Mouse (Mus musculus) MEL (cell line): Measurements from ENCODE around the gene Cox17. TPM values are rescaled to one million over a fixed set of nuclear protein-coding genes. Genes with fewer than 3 reads are reported as not detected.
"Not testable (repeated sequence)": the region's sequence is repeated elsewhere in the genome, so short reads cannot be mapped to it uniquely, and the experiment has no call there.

ENCODE experiments used
- DNase-seq: peaks from one replicate; pipeline ENCODE4 v3.0.0; 2011; ENCODE audit warnings: low read depth, low spot score
- H3K27ac ChIP-seq: 2 replicates; pipeline ENCODE4 v1.5.1; 2012; ENCODE audit warnings: low read depth, mild to moderate bottlenecking, control low read depth, low read length, moderate library complexity; ENCODE audit not compliant: control insufficient read depth
- H3K27me3 ChIP-seq, 2 experiments: fragments of 150-350 bp in 1 of 2; sonication (generic) in 1 of 2; 2 replicates each; pipeline ENCODE4 v1.6.1; 2012; ENCODE audit warnings: low read length in 2 of 2, mild to moderate bottlenecking in 2 of 2, improper control_type of control experiment in 1 of 2, moderate library complexity in 1 of 2; ENCODE audit not compliant: insufficient read depth in 2 of 2, control insufficient read depth in 1 of 2
- H3K36me3 ChIP-seq, 2 experiments: 2 replicates each; pipeline ENCODE4 v1.6.1; 2012 to 2014; ENCODE audit warnings: low read length in 2 of 2, improper control_type of control experiment in 1 of 2, inconsistent platforms in 1 of 2, mild to moderate bottlenecking in 1 of 2; ENCODE audit not compliant: insufficient read depth in 2 of 2, control insufficient read depth in 1 of 2
- H3K4me1 ChIP-seq, 2 experiments: fragments of 150-350 bp in 1 of 2; sonication (generic) in 1 of 2; 2 replicates each; pipeline ENCODE4 v1.6.1; 2012; ENCODE audit warnings: low read length in 2 of 2, improper control_type of control experiment in 1 of 2, mild to moderate bottlenecking in 1 of 2; ENCODE audit not compliant: insufficient read depth in 2 of 2, control insufficient read depth in 1 of 2
- H3K4me3 ChIP-seq, 2 experiments: fragments of 150-350 bp in 1 of 2; sonication (generic) in 1 of 2; 2 replicates each; pipeline ENCODE4 v1.5.1; 2012; ENCODE audit warnings: low read depth in 2 of 2, low read length in 2 of 2, mild to moderate bottlenecking in 2 of 2, moderate library complexity in 2 of 2, control low read depth in 1 of 2, improper control_type of control experiment in 1 of 2; ENCODE audit not compliant: control insufficient read depth in 1 of 2, insufficient read depth in 1 of 2
- H3K79me2 ChIP-seq: 2 replicates; pipeline ENCODE4 v1.6.1; 2012; ENCODE audit warnings: mild to moderate bottlenecking, low read length, moderate library complexity; ENCODE audit not compliant: control insufficient read depth, poor library complexity, insufficient read depth
- H3K9ac ChIP-seq: 2 replicates; pipeline ENCODE4 v1.6.1; 2012; ENCODE audit warnings: low read depth, mild to moderate bottlenecking, control low read depth, low read length, moderate library complexity; ENCODE audit not compliant: control insufficient read depth, poor library complexity, severe bottlenecking
- H3K9me3 ChIP-seq: fragments of 150-350 bp; sonication (generic); replicated peaks from 2 replicates; pipeline ENCODE4 v1.6.1; 2012; ENCODE audit warnings: mild to moderate bottlenecking, low read length, improper control_type of control experiment, moderate library complexity; ENCODE audit not compliant: insufficient read depth
- CTCF ChIP-seq, 3 experiments: IDR thresholded peaks in 2 of 3; conservative IDR thresholded peaks in 1 of 3; 2 replicates each; pipeline ENCODE4 v1.5.1; 2011 to 2012; ENCODE audit warnings: low read length in 3 of 3, low read depth in 2 of 3, mild to moderate bottlenecking in 2 of 3, improper control_type of control experiment in 1 of 3, inconsistent platforms in 1 of 3, mixed read lengths in 1 of 3, moderate library complexity in 1 of 3; ENCODE audit not compliant: control insufficient read depth in 1 of 3, insufficient read depth in 1 of 3, poor library complexity in 1 of 3, severe bottlenecking in 1 of 3
- JUND ChIP-seq: IDR thresholded peaks from 2 replicates; pipeline ENCODE4 v1.6.1; 2011; ENCODE audit warnings: low read depth, mild to moderate bottlenecking, improper control_type of control experiment, low read length
- MEF2A ChIP-seq: IDR thresholded peaks from 2 replicates; pipeline ENCODE4 v1.6.1; 2014; ENCODE audit warnings: low read depth, mild to moderate bottlenecking, inconsistent platforms, low read length, improper control_type of control experiment; ENCODE audit not compliant: poor library complexity, insufficient replicate concordance, severe bottlenecking; ENCODE audit errors: extremely low read depth
- MYC ChIP-seq: IDR thresholded peaks from 2 replicates; pipeline ENCODE4 v1.6.1; 2011; ENCODE audit warnings: low read depth, mild to moderate bottlenecking, low read length, improper control_type of control experiment, moderate library complexity
- NELFE ChIP-seq: IDR thresholded peaks from 2 replicates; pipeline ENCODE4 v1.6.1; 2011; ENCODE audit warnings: low read depth, low read length, improper control_type of control experiment
- POLR2A ChIP-seq, 2 experiments: IDR thresholded peaks; 2 replicates each; pipeline ENCODE4 v1.6.1; 2011 to 2012; ENCODE audit warnings: low read length in 2 of 2, mild to moderate bottlenecking in 2 of 2, control low read depth in 1 of 2, improper control_type of control experiment in 1 of 2, low read depth in 1 of 2, moderate library complexity in 1 of 2; ENCODE audit not compliant: control insufficient read depth in 1 of 2, insufficient read depth in 1 of 2, poor library complexity in 1 of 2
- POLR2AphosphoS2 ChIP-seq: IDR thresholded peaks from 2 replicates; pipeline ENCODE4 v1.6.1; 2011; ENCODE audit warnings: low read length, improper control_type of control experiment
- POLR2AphosphoS5 ChIP-seq: IDR thresholded peaks from 2 replicates; pipeline ENCODE4 v1.6.1; 2012; ENCODE audit warnings: low read depth, borderline replicate concordance, mild to moderate bottlenecking, inconsistent platforms, low read length, moderate library complexity, mixed read lengths
- RAD21 ChIP-seq: IDR thresholded peaks from 2 replicates; pipeline ENCODE4 v1.6.1; 2011; ENCODE audit warnings: mild to moderate bottlenecking, low read depth, low read length, improper control_type of control experiment
- SMC3 ChIP-seq: IDR thresholded peaks from 2 replicates; pipeline ENCODE4 v1.6.1; 2011; ENCODE audit warnings: low read depth, low read length, improper control_type of control experiment
- TAL1 ChIP-seq: IDR thresholded peaks from 2 replicates; pipeline ENCODE4 v1.6.1; 2012; ENCODE audit warnings: mild to moderate bottlenecking, inconsistent platforms, low read length, moderate library complexity, mixed read lengths
- UBTF ChIP-seq: IDR thresholded peaks from 2 replicates; pipeline ENCODE4 v1.6.1; 2012; ENCODE audit warnings: low read depth, mild to moderate bottlenecking, inconsistent platforms, low read length, improper control_type of control experiment, moderate library complexity, borderline replicate concordance; ENCODE audit not compliant: insufficient read depth
- ZC3H11A ChIP-seq: IDR thresholded peaks from 2 replicates; pipeline ENCODE4 v1.6.1; 2012; ENCODE audit warnings: low read depth, mild to moderate bottlenecking, inconsistent platforms, low read length, improper control_type of control experiment
- ZNF384 ChIP-seq: IDR thresholded peaks from 2 replicates; pipeline ENCODE4 v1.6.1; 2012; ENCODE audit warnings: low read depth, mild to moderate bottlenecking, inconsistent platforms, low read length, improper control_type of control experiment
- polyA plus RNA-seq, 2 experiments: library from polyadenylated mRNA; stranded (reverse) in 1 of 2; unstranded in 1 of 2; fragments of >175 nt in 1 of 2; fragments of >200 nt in 1 of 2; gene quantifications; 2 replicates each; pipeline versions ENCODE4 v1.2.1 to v1.2.4; 2012; ENCODE audit warnings: low replicate concordance in 2 of 2, low read depth in 1 of 2; ENCODE audit not compliant: insufficient read length in 2 of 2, insufficient read depth in 1 of 2, missing spikeins in 1 of 2
- total RNA-seq: library from RNA; depleted of rRNA; stranded (reverse); fragments of 300-350 nt; gene quantifications from 2 replicates; pipeline ENCODE4 v1.2.3, GENCODE M21; 2012

The Cox17 gene
- total and polyA plus RNA-seq, 3 experiments = 269 to 295 TPM; not detected in 1

DNA sequence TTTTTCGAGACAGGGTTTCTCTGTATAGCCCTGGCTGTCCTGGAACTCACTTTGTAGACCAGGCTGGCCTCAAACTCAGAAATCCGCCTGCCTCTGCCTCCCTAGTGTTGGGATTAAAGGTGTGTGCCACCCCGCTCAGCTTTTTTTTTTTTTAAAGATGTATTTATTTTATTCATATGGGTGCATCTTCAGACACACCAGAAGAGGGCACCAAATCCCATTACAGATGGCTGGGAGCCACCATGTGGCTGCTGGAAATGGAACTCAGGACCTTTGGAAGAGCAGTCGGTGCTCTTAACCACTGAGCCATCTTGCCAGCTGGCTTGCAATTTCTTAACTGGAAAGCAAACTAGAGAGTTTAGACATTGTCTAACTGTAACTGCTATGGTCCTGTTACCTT lies 8.7 kb upstream of the Cox17 start:
- H3K9ac ChIP-seq, DNase-seq, H3K36me3 ChIP-seq, H3K27ac ChIP-seq, H3K79me2 ChIP-seq, H3K9me3 ChIP-seq, H3K4me1 ChIP-seq, H3K4me3 ChIP-seq, H3K27me3 ChIP-seq: not testable (repeated sequence)
- peak; percentile 32 for TF ChIP-seq SMC3
- peak; percentile 32 for TF ChIP-seq RAD21
- peak; percentile 13 to 39 (median 26); a peak in 4 of 6 replicates for TF ChIP-seq CTCF (IDR thresholded peaks at IDR 0.05 in 2 of 3, conservative IDR thresholded peaks at IDR 0.05 in 1 of 3; ENCODE audit: control insufficient read depth in 1 of 3, insufficient read depth in 1 of 3, low read depth in 2 of 3, low read length in 3 of 3, poor library complexity in 1 of 3, severe bottlenecking in 1 of 3)
- TF ChIP-seq ZNF384 = peak; percentile 82
- TF ChIP-seq ZC3H11A = peak; percentile 47; the same call in 1 of the 2 replicates

- Histone ChIP-seq H3K36me3 (peaks cover 0 to 10% of the 10 kb centered on the region in 2 experiments; a peak in 2 of 4 replicates), H3K4me1 (peaks cover 0 to 5% of the 10 kb centered on the region in 2 experiments; a peak in 2 of 4 replicates), H3K4me3 (no peak within 1 kb of the TSS), H3K9me3 (no peaks in the 10 kb centered on the region), H3K27ac (no peak within 1 kb of the TSS), H3K9ac (no peak within 1 kb of the TSS), H3K27me3 (peaks cover 0 to 2% of the 10 kb centered on the region in 2 experiments; a peak in 1 of 4 replicates), H3K79me2 (no peaks in the 10 kb centered on the region)
- DNase-seq = no peak
- TF ChIP-seq POLR2A (IDR thresholded peaks at IDR 0.05; ENCODE audit: control insufficient read depth in 1 of 2, insufficient read depth in 1 of 2, low read depth in 1 of 2, low read length in 2 of 2, poor library complexity in 1 of 2) (no peak), MYC (no peak), SMC3 (no peak), MEF2A (no peak), POLR2AphosphoS2 (no peak), ZNF384 (no peak), JUND (no peak), RAD21 (no peak), NELFE (no peak), TAL1 (no peak), POLR2AphosphoS5 (no peak), UBTF (no peak)
- TF ChIP-seq, all 39 proteins: peak for 0
Observed at GRCm38 (mm10) chr16:38341396-38342324, 5.1 kb upstream of the Cox17 start, which contains the start of gene Maats1. Gene Maats1, minus strand, starts transcription at chr16:38342143.
